8 mouse cellular contexts compared by ENCODE assay signal in the genomic region with DNA sequence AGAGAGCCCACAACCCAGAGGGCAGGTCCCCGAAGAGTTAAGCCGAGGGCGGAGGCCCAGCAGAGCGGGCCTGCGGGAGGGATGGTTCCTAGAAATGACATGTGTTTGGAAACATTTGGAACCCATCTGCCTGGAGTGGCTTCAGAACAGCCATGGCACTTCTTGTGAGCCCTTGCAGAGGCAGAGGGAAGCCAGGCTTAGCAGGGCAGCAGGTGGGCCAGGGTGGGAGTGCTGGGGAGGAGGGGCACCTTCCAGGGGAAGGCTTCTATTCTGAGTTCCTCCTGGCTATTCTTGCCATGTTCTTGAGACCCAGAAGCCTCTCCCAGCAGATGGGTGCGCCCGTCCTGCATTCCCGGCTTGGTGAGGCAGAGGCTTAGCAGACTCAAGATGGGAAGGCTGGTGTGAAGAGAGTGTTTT.
DNase-seq lines count a peak whose midpoint lies in the region; ATAC-seq and TF ChIP-seq lines count a peak whose summit lies in the region.

No protein-coding gene starts in this region.

- no peaks in the 10 kb centered on the region for H3K9me3 ChIP-seq in heart, embryonic 13.5 days
- H3K9me3 ChIP-seq in liver, embryonic 14.5 days (ENCODE audit: control insufficient read depth, low read length), result no peaks in the 10 kb centered on the region

- TF ChIP-seq EP300 in liver, embryonic 14.5 days (IDR thresholded peaks at IDR 0.05; ENCODE audit: low read depth), result no peak

- 54% methylated on average over 8 of the region's 8 CpGs for WGBS in kidney, adult 2 months
- WGBS in heart, embryonic 13.5 days, result 71% methylated on average over 8 of the region's 8 CpGs
- WGBS in liver, embryonic 14.5 days (ENCODE audit: insufficient replicate concordance), result 15% methylated on average over 8 of the region's 8 CpGs

- H3K9ac ChIP-seq in heart, embryonic 13.5 days, result peak overlapping the region; percentile 78
- no peak overlapping the region for H3K9ac ChIP-seq in liver, embryonic 14.5 days (replicated peaks)

- ATAC-seq in heart, embryonic 13.5 days (ENCODE audit: extremely low read depth, insufficient number of reproducible peaks, low FRiP score, low TSS enrichment), result no peak
- no peak for ATAC-seq in liver, embryonic 14.5 days (ENCODE audit: insufficient read depth)

- H3K36me3 ChIP-seq in kidney, adult 2 months (ENCODE audit: control insufficient read depth, insufficient read depth, low read length), result no peaks in the 10 kb centered on the region
- H3K36me3 ChIP-seq in heart, embryonic 13.5 days, result peaks cover 7% of the 10 kb centered on the region
- H3K36me3 ChIP-seq in liver, embryonic 14.5 days (replicated peaks; ENCODE audit: control insufficient read depth, insufficient read depth, low read depth), result no peaks in the 10 kb centered on the region

- H3K27me3 ChIP-seq in kidney, adult 2 months (replicated peaks; ENCODE audit: control insufficient read depth, insufficient read depth, low read length), result no peaks in the 10 kb centered on the region
- H3K27me3 ChIP-seq in heart, embryonic 13.5 days (replicated peaks), result no peaks in the 10 kb centered on the region
- no peaks in the 10 kb centered on the region for H3K27me3 ChIP-seq in liver, embryonic 14.5 days (ENCODE audit: control insufficient read depth, insufficient read depth, low read length)

- no peak for TF ChIP-seq CTCF in kidney, adult 2 months (conservative IDR thresholded peaks at IDR 0.05; ENCODE audit: insufficient read depth, insufficient read length, low read depth, low read length)
- TF ChIP-seq CTCF in liver, embryonic 14.5 days (IDR thresholded peaks at IDR 0.05; ENCODE audit: low read depth), result no peak

- peak overlapping the region; percentile 65 for H3K4me2 ChIP-seq in heart, embryonic 13.5 days
- peak overlapping the region; percentile 62 for H3K4me2 ChIP-seq in liver, embryonic 14.5 days (ENCODE audit: low read depth)

- H3K4me1 ChIP-seq in kidney, adult 2 months (ENCODE audit: control insufficient read depth, insufficient read depth, low read length), result peaks cover 38% of the 10 kb centered on the region
- H3K4me1 ChIP-seq in heart, embryonic 13.5 days, result peaks cover 72% of the 10 kb centered on the region
- H3K4me1 ChIP-seq in liver, embryonic 14.5 days (replicated peaks; ENCODE audit: control insufficient read depth in 2 of 2, insufficient read depth in 2 of 2, low read length in 1 of 2), result peaks cover 7 to 19% of the 10 kb centered on the region in 2 experiments

- H3K27ac ChIP-seq in kidney, adult 2 months (ENCODE audit: insufficient read depth, low read depth, low read length), result peak overlapping the region; percentile 94
- H3K27ac ChIP-seq in heart, embryonic 13.5 days (replicated peaks), result peak overlapping the region; percentile 90
- H3K27ac ChIP-seq in liver, embryonic 14.5 days, result no peak overlapping the region

- peak overlapping the region; percentile 48 for H3K4me3 ChIP-seq in kidney, adult 2 months (ENCODE audit: insufficient read depth, low read depth, low read length)
- H3K4me3 ChIP-seq in heart, embryonic 13.5 days, result peak overlapping the region; percentile 38
- peak overlapping the region; percentile 27 to 31 for H3K4me3 ChIP-seq in liver, embryonic 14.5 days (ENCODE audit: insufficient read depth in 1 of 2, low read depth in 2 of 2, low read length in 2 of 2)

- TF ChIP-seq POLR2A in kidney, adult 2 months (IDR thresholded peaks at IDR 0.05; ENCODE audit: low read depth, low read length), result no peak

- DNase-seq in kidney, adult 2 months, result no peak
- no peak for DNase-seq in kidney, adult 11 months
- DNase-seq in ZHBTc4 (ENCODE audit: low read depth, low spot score), result peak; percentile 63
- DNase-seq in liver, embryonic 14.5 days (ENCODE audit: low read depth in 3 of 3, low spot score in 3 of 3), result no peak
- no peak for DNase-seq in adrenal gland, postnatal 36 days
- DNase-seq in urinary bladder, adult 18-20 months (ENCODE audit: low spot score in 2 of 2), result no peak
- DNase-seq in yolk sac, embryonic 10.5 days (ENCODE audit: low spot score), result no peak
